Mouse (Mus musculus) heart, embryonic 16.5 days (tissue): ENCODE measurements around the gene Bbs9. TPM values are rescaled to one million over a fixed set of nuclear protein-coding genes. Genes with fewer than 3 reads are reported as not detected.

Experiments used
- ATAC-seq: fragments of 200-750 bp; cut with Nextera tagmentation; replicated peaks from 2 replicates; pipeline ENCODE4 v1.8.0; 2017; ENCODE audit warnings: moderate number of reproducible peaks; ENCODE audit not compliant: insufficient read depth, low FRiP score; ENCODE audit errors: extremely low read depth
- H3K27ac ChIP-seq: fragments of 300-500 bp; sonication (generic); 2 replicates; pipeline ENCODE4 v1.5.1; 2014; ENCODE audit warnings: mild to moderate bottlenecking, low read length, control low read depth, moderate library complexity
- H3K27me3 ChIP-seq: fragments of 300-500 bp; sonication (generic); 2 replicates; pipeline ENCODE4 v1.6.1; 2014; ENCODE audit warnings: low read length, mixed read lengths; ENCODE audit not compliant: control insufficient read depth, insufficient read depth
- H3K36me3 ChIP-seq: fragments of 300-500 bp; sonication (generic); 2 replicates; pipeline ENCODE4 v1.6.1; 2014; ENCODE audit not compliant: control insufficient read depth, insufficient read depth
- H3K4me1 ChIP-seq: fragments of 300-500 bp; sonication (generic); 2 replicates; pipeline ENCODE4 v1.6.1; 2014; ENCODE audit warnings: low read length, mixed read lengths; ENCODE audit not compliant: control insufficient read depth, insufficient read depth
- H3K4me2 ChIP-seq: fragments of 300-500 bp; sonication (generic); 2 replicates; pipeline ENCODE4 v1.6.1; 2014; ENCODE audit warnings: low read depth, mild to moderate bottlenecking, control low read depth, low read length
- H3K4me3 ChIP-seq: fragments of 300-500 bp; sonication (generic); 2 replicates; pipeline ENCODE4 v1.5.1; 2014; ENCODE audit warnings: mild to moderate bottlenecking, control low read depth, low read length
- H3K9ac ChIP-seq: fragments of 300-500 bp; sonication (generic); 2 replicates; pipeline ENCODE4 v1.6.1; 2014; ENCODE audit warnings: low read length, control low read depth
- H3K9me3 ChIP-seq: fragments of 300-500 bp; sonication (generic); replicated peaks from 2 replicates; pipeline ENCODE4 v1.6.1; 2016; ENCODE audit warnings: low read length; ENCODE audit not compliant: control insufficient read depth
- WGBS: fragments of 180-500 bp; shearing (Covaris S2); extraction: QIAGEN DNeasy Blood & Tissue Kit; methylation state at CpG from one replicate; pipeline ENCODE4 v1.1.7; 2014; 5-methylcytosine and 5-hydroxymethylcytosine counted together
- polyA plus RNA-seq: library from polyadenylated mRNA; unstranded; fragments of >200 nt; fragmentation: Nextera tagmentation; extraction: Ambion mirVana; gene quantifications from 2 replicates; pipeline ENCODE4 v1.2.1, GENCODE M21; 2015

Bbs9 gene
- polyA plus RNA-seq, 1 experiment from 2014 or later: 7.9 TPM

DNA sequence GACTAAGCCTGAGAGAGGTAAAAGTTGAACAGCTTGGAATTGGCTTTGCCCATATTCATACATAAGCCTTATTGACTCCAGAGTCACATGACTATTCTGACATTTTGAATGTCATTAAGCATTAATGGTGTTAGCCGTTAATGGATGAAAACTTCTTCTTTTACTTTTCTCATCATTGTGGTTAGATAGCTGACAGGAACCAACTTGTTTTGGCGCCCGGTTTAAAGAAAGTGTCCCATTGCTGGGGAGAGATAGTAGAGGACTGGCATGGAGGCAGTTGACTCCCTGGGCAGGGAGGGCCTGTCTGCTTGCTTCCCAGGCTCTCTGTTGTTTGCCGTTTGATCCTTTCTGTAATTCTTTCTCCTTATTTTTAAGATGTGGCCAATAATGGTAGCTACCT, 312.9 kb downstream of the Bbs9 start:
- no peak overlapping the region for H3K4me2 ChIP-seq
- peaks cover 3% of the 10 kb centered on the region for H3K4me1 ChIP-seq
- H3K36me3 ChIP-seq: no peaks in the 10 kb centered on the region
- H3K27me3 ChIP-seq: no peaks in the 10 kb centered on the region
- H3K9ac ChIP-seq: no peak overlapping the region
- no peak overlapping the region for H3K4me3 ChIP-seq
- no peak for ATAC-seq
- WGBS: 93% methylated on average over 4 of the region's 4 CpGs
- H3K27ac ChIP-seq: no peak overlapping the region
- H3K9me3 ChIP-seq: no peaks in the 10 kb centered on the region

GRCm38 (mm10) chr9:22788850-22789249, 313.3 kb downstream of the Bbs9 start:
- WGBS: 80% methylated on average over 4 of the region's 4 CpGs
- no peak for ATAC-seq
- H3K4me1 ChIP-seq: peaks cover 3% of the 10 kb centered on the region
- no peaks in the 10 kb centered on the region for H3K27me3 ChIP-seq
- no peak overlapping the region for H3K4me3 ChIP-seq
- H3K36me3 ChIP-seq: no peaks in the 10 kb centered on the region
- no peak overlapping the region for H3K9ac ChIP-seq
- no peak overlapping the region for H3K27ac ChIP-seq
- no peaks in the 10 kb centered on the region for H3K9me3 ChIP-seq
- no peak overlapping the region for H3K4me2 ChIP-seq

DNA sequence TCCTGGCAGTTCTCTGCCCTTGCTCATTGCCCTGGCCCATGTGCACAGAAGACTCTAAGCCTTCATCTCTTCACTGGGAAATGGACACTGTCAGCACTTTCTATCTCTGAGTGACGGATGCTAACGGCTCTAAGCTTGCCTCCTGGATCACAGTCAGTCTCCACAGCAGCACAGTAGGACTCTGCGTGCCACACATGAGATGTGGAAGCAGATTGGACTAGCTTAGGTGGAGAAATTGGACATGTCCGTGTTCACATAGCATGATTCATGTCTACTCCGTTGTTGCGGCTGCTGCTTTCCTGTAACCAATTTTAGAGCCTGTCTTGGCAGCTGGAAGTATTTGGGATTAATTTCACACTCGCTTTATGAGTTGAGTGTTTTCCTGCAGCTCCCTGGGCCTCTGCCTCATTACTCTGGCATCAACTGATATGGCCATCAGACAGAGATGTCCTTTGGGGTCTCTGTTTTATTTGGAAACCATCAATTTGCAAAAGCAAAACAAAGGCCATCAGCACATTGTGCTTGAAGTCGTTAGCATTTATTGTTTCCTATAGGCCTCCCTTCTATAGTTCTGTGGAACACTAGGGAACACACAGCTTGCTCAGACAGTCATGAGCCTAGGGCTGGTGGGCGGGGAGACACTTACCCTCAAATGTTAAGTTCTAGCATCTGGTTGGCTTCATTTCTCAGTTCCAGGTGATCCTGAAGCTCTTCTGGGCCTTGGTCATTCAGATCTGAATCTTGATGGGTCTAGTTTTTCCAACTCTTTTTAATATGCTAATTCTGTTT, 314.1 kb downstream of the Bbs9 start:
- 64% methylated on average over 9 of the region's 9 CpGs for WGBS
- Histone ChIP-seq H3K9ac (no peak overlapping the region), H3K27ac (no peak overlapping the region), H3K9me3 (no peaks in the 10 kb centered on the region), H3K4me2 (no peak overlapping the region), H3K4me1 (peaks cover 3% of the 10 kb centered on the region), H3K4me3 (no peak overlapping the region), H3K27me3 (no peaks in the 10 kb centered on the region), H3K36me3 (no peaks in the 10 kb centered on the region)
- ATAC-seq: no peak

- Histone ChIP-seq H3K4me3 (no peak overlapping the region), H3K9ac (no peak overlapping the region), H3K9me3 (no peaks in the 10 kb centered on the region), H3K27me3 (no peaks in the 10 kb centered on the region), H3K27ac (no peak overlapping the region), H3K4me2 (no peak overlapping the region), H3K4me1 (peaks cover under 1% of the 10 kb centered on the region; the same call in 1 of the 2 replicates), H3K36me3 (no peaks in the 10 kb centered on the region)
- WGBS: 89% methylated on average over 5 of the region's 5 CpGs
- ATAC-seq: no peak
Measured at GRCm38 (mm10) chr9:22791208-22791607, 315.7 kb downstream of the Bbs9 start.

GRCm38 (mm10) chr9:22791750-22792149, 316.2 kb downstream of the Bbs9 start:
- Histone ChIP-seq H3K4me3 (no peak overlapping the region), H3K36me3 (no peaks in the 10 kb centered on the region), H3K27me3 (no peaks in the 10 kb centered on the region), H3K4me1 (no peaks in the 10 kb centered on the region), H3K27ac (no peak overlapping the region), H3K4me2 (no peak overlapping the region), H3K9me3 (no peaks in the 10 kb centered on the region), H3K9ac (no peak overlapping the region)
- ATAC-seq: no peak
- WGBS: 76% methylated on average over 9 of the region's 9 CpGs

- 50% methylated on average over 7 of the region's 7 CpGs for WGBS
- Histone ChIP-seq H3K27me3 (no peaks in the 10 kb centered on the region), H3K4me2 (no peak overlapping the region), H3K36me3 (no peaks in the 10 kb centered on the region), H3K9me3 (no peaks in the 10 kb centered on the region), H3K4me3 (no peak overlapping the region), H3K27ac (no peak overlapping the region), H3K9ac (no peak overlapping the region), H3K4me1 (no peaks in the 10 kb centered on the region)
- ATAC-seq: no peak
Measured at GRCm38 (mm10) chr9:22793698-22794097, 318.2 kb downstream of the Bbs9 start.

DNA sequence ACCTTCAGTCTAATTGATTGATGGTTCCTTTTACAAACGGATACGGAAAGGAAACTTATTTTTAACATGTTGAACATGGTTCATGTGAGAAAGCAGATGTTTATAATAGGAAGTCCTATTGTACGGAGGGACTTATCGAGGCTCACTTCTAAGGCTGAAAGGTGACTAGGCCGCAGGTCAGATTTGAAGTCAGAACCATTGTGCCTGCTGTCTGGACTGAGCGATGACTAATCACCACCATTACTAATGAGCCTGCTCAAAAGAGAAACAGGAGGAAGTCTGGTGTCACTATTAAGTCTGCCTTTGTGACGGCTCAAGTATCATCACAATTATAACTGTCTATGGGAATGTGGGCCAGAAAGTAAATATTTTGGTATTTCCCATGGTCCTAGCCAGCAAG, 325.2 kb downstream of the Bbs9 start:
- Histone ChIP-seq H3K36me3 (no peaks in the 10 kb centered on the region), H3K27me3 (no peaks in the 10 kb centered on the region), H3K4me3 (no peak overlapping the region), H3K4me1 (no peaks in the 10 kb centered on the region), H3K4me2 (no peak overlapping the region), H3K9ac (no peak overlapping the region), H3K9me3 (no peaks in the 10 kb centered on the region), H3K27ac (no peak overlapping the region)
- no peak for ATAC-seq
- WGBS: 63% methylated on average over 7 of the region's 7 CpGs

DNA sequence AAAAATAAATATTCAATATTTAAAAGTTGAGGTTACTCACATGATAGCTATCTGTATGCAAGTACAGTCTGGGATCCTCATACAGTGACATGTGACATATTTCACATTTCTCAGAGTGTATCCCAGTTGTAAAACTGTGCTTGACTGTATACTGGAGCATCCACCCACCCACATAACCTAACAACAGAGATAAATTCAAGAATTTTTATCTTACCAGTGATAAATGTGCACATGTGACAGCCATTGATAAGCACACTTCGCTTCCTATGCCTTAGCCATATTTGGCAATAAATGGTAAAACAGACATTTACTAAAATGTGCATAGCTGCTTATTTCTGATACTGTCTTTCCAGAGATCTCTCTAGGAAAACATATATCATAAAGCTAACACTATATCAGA, 330.5 kb downstream of the Bbs9 start:
- WGBS: 69% methylated on average over 1 of the region's 1 CpGs
- no peaks in the 10 kb centered on the region for H3K4me1 ChIP-seq
- H3K9ac ChIP-seq: no peak overlapping the region
- no peak overlapping the region for H3K4me2 ChIP-seq
- no peak overlapping the region for H3K4me3 ChIP-seq
- H3K27me3 ChIP-seq: no peaks in the 10 kb centered on the region
- H3K9me3 ChIP-seq: no peaks in the 10 kb centered on the region
- H3K27ac ChIP-seq: no peak overlapping the region
- no peak for ATAC-seq
- no peaks in the 10 kb centered on the region for H3K36me3 ChIP-seq

DNA sequence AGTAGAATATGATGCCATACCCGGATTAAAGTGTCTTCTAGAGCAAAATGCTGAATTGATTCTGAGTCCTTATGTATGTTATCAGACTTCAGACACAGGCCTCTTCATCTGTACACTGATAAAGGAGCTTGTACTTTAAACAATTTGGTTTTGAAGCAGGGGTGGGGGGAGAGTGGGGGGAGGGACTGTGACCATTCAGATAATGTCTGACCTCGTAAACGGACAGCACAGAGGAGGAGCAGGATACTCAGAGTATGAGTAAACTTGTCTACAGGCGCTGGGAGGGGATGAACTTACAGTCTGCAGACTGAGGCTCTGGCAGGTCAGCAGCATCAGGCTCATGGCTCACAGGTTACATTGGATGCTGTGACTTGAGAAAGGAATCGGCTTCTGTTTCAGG, 331.0 kb downstream of the Bbs9 start:
- Histone ChIP-seq H3K4me3 (no peak overlapping the region), H3K4me1 (no peaks in the 10 kb centered on the region), H3K4me2 (no peak overlapping the region), H3K9me3 (no peaks in the 10 kb centered on the region), H3K9ac (no peak overlapping the region), H3K27ac (no peak overlapping the region), H3K27me3 (no peaks in the 10 kb centered on the region), H3K36me3 (no peaks in the 10 kb centered on the region)
- ATAC-seq: no peak
- 40% methylated on average over 5 of the region's 5 CpGs for WGBS
